Mouse (Mus musculus) adrenal gland, postnatal 4 days (tissue): Measurements from ENCODE around the gene Tspan31. TPM values are rescaled to one million over a fixed set of nuclear protein-coding genes. Genes with fewer than 3 reads are reported as not detected.

Experiments used
- DNase-seq, 2 experiments: peaks; one replicate each; pipeline ENCODE4 v3.0.0; 2021 to 2022; ENCODE audit warnings: low spot score in 2 of 2, mixed read lengths in 2 of 2
- long read RNA-seq, 2 experiments: library from polyadenylated mRNA; stranded (forward); transcript quantifications; one replicate each; pipeline ENCODE4 v2.0.0; 2021
- total RNA-seq, 2 experiments: library from RNA; stranded (reverse); gene quantifications; 2 replicates each; pipeline ENCODE4 v1.2.3; 2021

Gene Tspan31
- 10 to 100 TPM; 87.6 to 96.4 TPM for total RNA-seq
- long read RNA-seq, experiment 1, transcript Tspan31-201 (6 exons, 1,556 nt) = major isoform, 102 of 112 reads
- long read RNA-seq, experiment 1, partial matches to known transcripts = 4 of 112 reads
- long read RNA-seq, experiment 1, other reads (novel, unspliced or antisense) = 6 of 112 reads
- long read RNA-seq, experiment 2, transcript Tspan31-201 (6 exons, 1,556 nt) = major isoform, 135 of 155 reads
- long read RNA-seq, experiment 2, partial matches to known transcripts = 10 of 155 reads
- long read RNA-seq, experiment 2, other reads (novel, unspliced or antisense) = 10 of 155 reads

- DNase-seq = peak; percentile 51 to 77
Measured at GRCm38 (mm10) chr10:127070190-127071121, at the start of gene Tspan31. TSS of gene Tspan31 (minus strand) at chr10:127070264.

- DNase-seq = no peak
Measured at GRCm38 (mm10) chr10:127119229-127119628, 49.2 kb upstream of the Tspan31 start.

- no peak for DNase-seq
Measured at GRCm38 (mm10) chr10:127118470-127118869, 48.4 kb upstream of the Tspan31 start.

GRCm38 (mm10) chr10:127115068-127115467, 45.0 kb upstream of the Tspan31 start:
- no peak for DNase-seq

GRCm38 (mm10) chr10:127114408-127114807, 44.3 kb upstream of the Tspan31 start:
- no peak for DNase-seq

- no peak for DNase-seq
Measured at GRCm38 (mm10) chr10:127111001-127111887, 41.2 kb upstream of the Tspan31 start.

GRCm38 (mm10) chr10:127108262-127108583, 38.2 kb upstream of the Tspan31 start:
- no peak for DNase-seq

GRCm38 (mm10) chr10:127107563-127108261, 37.6 kb upstream of the Tspan31 start:
- no peak for DNase-seq

GRCm38 (mm10) chr10:127103631-127104030, 33.6 kb upstream of the Tspan31 start:
- no peak for DNase-seq

- no peak for DNase-seq
Measured at GRCm38 (mm10) chr10:127101151-127101550, 31.1 kb upstream of the Tspan31 start.

- no peak for DNase-seq
Measured at GRCm38 (mm10) chr10:127100414-127100813, 30.4 kb upstream of the Tspan31 start.

- no peak for DNase-seq
Measured at GRCm38 (mm10) chr10:127099868-127100267, 29.8 kb upstream of the Tspan31 start.

GRCm38 (mm10) chr10:127099191-127099590, 29.1 kb upstream of the Tspan31 start:
- no peak for DNase-seq

GRCm38 (mm10) chr10:127098514-127098913, 28.4 kb upstream of the Tspan31 start:
- DNase-seq = no peak

- DNase-seq = no peak
Measured at GRCm38 (mm10) chr10:127094382-127094802, 24.3 kb upstream of the Tspan31 start.

- no peak for DNase-seq
Measured at GRCm38 (mm10) chr10:127092742-127093141, 22.7 kb upstream of the Tspan31 start.

- DNase-seq = no peak
Measured at GRCm38 (mm10) chr10:127091507-127092396, 21.7 kb upstream of the Tspan31 start.

GRCm38 (mm10) chr10:127090560-127091411, 20.7 kb upstream of the Tspan31 start:
- DNase-seq = no peak

- no peak for DNase-seq
Measured at GRCm38 (mm10) chr10:127085633-127086032, 15.6 kb upstream of the Tspan31 start.
